Mouse (Mus musculus) gastrocnemius, adult 2 months (tissue): ENCODE data around the gene Magi2. TPM values are rescaled to one million over a fixed set of nuclear protein-coding genes. Genes with fewer than 3 reads are reported as not detected.
"Not testable (repeated sequence)": the region's sequence is repeated elsewhere in the genome, so short reads cannot be mapped to it uniquely, and the experiment has no call there.

Experiments
- DNase-seq: peaks from one replicate; pipeline ENCODE4 v3.0.0; 2022
- H3K27ac ChIP-seq: fragments of 200-600 bp; 2 replicates; pipeline ENCODE4 v1.8.1; 2022; ENCODE audit warnings: mild to moderate bottlenecking
- H3K4me3 ChIP-seq: fragments of 200-600 bp; 2 replicates; pipeline ENCODE4 v1.8.1; 2022; ENCODE audit warnings: mild to moderate bottlenecking, moderate library complexity
- CTCF ChIP-seq: fragments of 200-600 bp; IDR thresholded peaks from 2 replicates; pipeline ENCODE4 v1.8.1; 2022; ENCODE audit warnings: antibody characterized with exemption, mild to moderate bottlenecking, moderate library complexity
- intact Hi-C: fragments of 180-260 bp; cut with DNase I; formaldehyde crosslinking; loops from one replicate; pipeline ENCODE4 v1.15.1; 2025
- total RNA-seq, 2 experiments: library from RNA; stranded (reverse); gene quantifications; 2 replicates each; pipeline ENCODE4 v1.2.3; 2021

The Magi2 gene
- total RNA-seq, 2 experiments from 2014 or later, result 0.98 to 1.6 TPM

DNA sequence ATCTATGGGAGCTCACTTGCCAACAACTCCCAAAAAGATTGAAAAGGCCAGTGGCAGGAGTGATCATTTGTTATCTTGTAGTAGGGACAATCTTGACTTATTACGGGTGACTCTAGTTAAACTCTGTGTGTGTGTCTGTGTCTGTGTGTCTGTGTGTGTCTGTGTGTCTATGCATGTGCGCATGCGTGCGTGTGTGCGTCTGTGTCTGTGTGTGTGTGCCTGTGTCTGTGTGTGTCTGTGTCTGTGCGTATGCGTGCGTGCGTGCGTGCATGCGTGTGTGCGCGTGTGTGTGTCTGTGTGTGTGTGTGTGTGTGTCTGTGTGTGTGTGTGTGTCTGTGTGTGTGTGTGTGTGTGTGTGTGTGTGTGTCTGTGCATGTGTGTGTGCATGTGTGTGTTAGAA lies 1295.2 kb downstream of the Magi2 start:
- intact Hi-C loops, result no loop called here
- no peak overlapping the region for H3K27ac ChIP-seq
- TF ChIP-seq CTCF, result no peak
- H3K4me3 ChIP-seq, result no peak overlapping the region
- DNase-seq, result no peak

DNA sequence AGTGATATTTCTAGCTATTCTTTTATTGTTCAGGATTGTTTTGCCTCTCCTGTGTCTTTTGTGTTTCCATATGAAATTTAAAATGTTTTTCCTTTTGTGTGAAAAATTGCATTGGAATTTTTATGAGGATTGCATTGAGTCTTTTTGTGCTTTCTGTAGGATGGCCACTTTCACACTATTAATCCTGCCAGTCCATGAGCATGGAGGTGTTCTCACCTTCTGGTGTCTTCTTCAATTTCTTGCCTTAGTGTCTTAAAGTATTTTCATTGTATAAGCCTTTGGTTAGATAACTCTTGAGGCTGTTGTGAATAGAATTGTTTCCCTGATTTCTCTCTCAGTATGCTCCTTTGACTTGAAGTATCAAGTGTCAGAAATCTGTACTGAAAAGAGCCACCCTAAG lies 1296.9 kb downstream of the Magi2 start:
- intact Hi-C loops, result no loop called here

DNA sequence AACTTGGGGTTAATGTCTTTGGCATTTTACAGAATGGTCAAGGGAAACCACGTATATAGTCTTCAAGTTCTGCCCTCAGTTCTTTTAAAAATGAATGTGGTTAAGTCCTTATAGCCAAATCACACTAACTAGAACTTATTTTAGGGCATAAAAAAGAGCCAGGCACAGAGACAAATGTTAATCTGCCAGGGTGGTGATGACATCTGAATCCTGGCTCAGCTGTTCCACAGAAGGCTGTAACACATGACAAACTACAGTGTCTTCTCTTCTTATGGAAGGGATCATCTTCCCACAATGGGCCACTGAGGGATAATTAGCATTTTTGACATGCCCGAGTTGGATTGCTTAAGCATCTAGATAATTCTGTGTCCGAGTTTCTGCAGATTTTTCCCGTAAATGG lies 1299.8 kb downstream of the Magi2 start:
- intact Hi-C loops, H3K27ac ChIP-seq, H3K4me3 ChIP-seq, DNase-seq: not testable (repeated sequence)

More for the DNA sequence above, 1296.9 kb downstream of the Magi2 start:
- Histone ChIP-seq H3K27ac (no peak overlapping the region), H3K4me3 (no peak overlapping the region)
- no peak for DNase-seq
- no peak for TF ChIP-seq CTCF

DNA sequence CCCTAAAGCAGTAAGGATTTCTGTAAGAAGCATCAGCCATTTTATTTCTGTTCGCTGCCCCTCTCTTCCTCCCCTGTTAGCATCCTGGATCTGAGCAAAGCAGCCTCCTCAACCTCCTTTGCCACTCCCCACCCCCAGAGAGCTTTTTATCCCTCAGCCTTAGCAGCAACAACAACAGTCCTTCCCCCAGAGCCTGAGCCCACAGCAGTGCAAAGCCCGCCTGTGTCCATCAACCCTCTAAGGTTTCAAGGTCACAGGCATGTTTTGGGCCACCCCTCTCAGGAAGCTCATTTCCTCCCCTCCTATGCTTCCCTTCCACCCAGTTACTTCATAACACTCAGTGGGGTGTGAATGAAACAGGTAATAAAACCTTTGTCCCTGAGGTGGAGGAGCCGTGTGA lies 1309.7 kb downstream of the Magi2 start:
- Histone ChIP-seq H3K4me3 (no peak overlapping the region), H3K27ac (no peak overlapping the region)
- DNase-seq, result no peak
- intact Hi-C loops, result no loop called here
- no peak for TF ChIP-seq CTCF

DNA sequence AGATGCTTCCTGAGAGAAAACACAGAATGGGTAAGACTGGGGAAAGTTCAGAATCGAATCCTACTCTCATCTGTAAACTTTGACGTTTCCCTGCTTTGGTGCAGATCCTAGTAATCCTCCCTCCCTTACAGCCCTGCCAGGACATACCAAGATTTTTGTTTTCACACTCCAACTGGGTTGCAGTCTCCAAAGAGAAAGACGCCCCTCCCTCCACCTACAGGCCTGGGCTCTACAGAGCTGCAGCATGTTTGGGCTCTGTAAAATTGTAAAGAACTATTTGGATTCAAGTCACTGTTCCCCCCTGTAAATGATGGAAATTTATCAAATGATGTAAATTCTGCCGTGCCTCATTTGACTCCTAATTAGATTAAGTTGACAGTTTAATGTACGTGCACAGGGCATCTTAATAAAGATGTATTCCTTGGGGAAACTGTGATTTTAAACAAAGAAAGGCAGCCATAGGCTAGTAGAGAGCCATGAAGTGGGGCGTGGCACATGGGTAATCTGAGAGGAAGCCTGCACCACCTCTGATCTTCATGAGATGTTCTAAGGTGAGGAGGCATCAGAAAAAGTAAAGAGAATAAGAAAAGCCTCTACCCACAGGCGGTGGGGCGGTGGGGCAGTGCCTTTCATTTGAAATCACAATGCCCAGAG lies 1310.7 kb downstream of the Magi2 start:
- no peak for DNase-seq
- no peak for TF ChIP-seq CTCF
- no peak overlapping the region for H3K4me3 ChIP-seq
- no peak overlapping the region for H3K27ac ChIP-seq
- intact Hi-C loops, result no loop called here

DNA sequence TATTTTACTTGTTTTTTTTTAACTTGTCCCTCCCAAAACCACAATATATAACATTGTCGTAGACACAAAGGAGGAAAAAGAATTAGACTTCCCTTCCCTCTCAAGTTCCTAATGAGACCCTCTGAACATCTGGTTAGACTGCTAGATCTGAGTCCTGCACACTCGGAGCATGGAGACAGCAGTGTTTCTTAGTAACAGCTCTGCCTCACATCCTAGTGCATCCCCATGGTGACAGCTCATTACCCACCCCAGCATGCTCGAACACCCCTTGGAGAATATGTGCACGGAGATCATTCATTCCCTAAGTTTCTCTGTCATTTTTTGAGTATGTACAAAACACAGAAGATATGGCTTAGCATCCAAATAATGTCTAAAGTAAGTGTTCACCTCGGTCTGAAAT lies 1317.5 kb downstream of the Magi2 start:
- TF ChIP-seq CTCF, result no peak
- intact Hi-C loops, result no loop called here
- no peak for DNase-seq
- Histone ChIP-seq H3K4me3 (no peak overlapping the region), H3K27ac (no peak overlapping the region)

DNA sequence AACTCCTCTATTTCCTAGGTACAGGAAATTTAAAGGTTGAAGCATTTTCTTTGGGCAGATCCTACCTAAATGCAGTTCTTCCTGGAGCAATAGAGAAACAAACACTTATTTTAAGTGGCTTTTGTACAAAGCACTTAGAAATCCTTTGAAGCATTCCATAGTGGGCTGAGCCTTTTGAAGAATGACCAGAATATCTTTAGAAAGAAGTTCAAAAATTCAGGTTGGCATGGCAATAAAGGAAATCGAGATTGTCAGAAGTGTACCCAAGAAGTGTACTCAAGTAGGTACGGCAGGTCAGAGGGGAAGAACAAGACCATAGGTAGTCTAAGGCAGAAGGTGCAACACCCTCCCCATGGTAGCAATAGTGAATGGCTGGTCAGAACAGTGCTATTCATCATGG lies 1332.5 kb downstream of the Magi2 start:
- no peak overlapping the region for H3K4me3 ChIP-seq
- no peak overlapping the region for H3K27ac ChIP-seq
- intact Hi-C loops, result no loop called here
- DNase-seq, result no peak
- no peak for TF ChIP-seq CTCF

DNA sequence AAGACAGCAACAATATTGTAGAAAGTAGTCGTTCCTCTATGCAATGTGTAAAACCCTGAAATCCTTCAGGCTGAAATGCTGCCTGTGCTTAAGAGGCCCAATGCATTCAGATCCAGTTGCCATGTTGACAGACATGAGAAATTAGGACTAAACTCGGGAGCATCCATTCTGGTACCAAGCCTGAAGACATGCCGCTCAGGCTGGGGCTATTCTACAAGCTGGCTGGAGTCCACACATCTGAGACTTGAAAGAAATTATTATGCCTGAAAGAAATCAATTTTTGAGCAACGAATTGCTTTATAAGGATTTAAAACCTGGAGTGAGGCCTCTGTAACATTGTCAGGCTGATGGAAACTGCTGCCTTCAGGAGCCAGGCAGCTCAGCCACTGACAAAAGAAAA lies 1333.0 kb downstream of the Magi2 start:
- intact Hi-C loops, result no loop called here
- Histone ChIP-seq H3K27ac (no peak overlapping the region), H3K4me3 (no peak overlapping the region)
- DNase-seq, result no peak
- no peak for TF ChIP-seq CTCF

DNA sequence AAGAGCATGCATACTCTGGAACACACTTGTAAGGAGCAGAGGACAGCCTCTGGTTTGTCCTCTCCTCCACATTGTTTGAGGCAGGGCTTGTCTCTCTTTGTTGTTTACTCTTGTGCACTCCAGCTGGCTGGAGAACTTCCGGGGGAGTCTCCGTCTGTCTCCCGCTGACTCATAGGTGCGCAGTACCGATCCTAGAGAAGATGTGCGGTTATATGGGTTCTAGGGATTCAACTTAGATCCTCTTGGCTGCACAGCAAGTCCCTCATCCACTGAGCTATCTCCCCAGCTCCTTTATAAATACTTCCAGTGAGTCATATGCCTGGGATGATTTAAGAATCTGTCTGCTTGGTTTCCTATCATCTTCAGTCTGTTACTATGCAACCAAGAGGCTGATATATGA lies 1341.6 kb downstream of the Magi2 start:
- no peak for TF ChIP-seq CTCF
- no peak for DNase-seq
- intact Hi-C loops, result no loop called here
- Histone ChIP-seq H3K4me3 (no peak overlapping the region), H3K27ac (no peak overlapping the region)

DNA sequence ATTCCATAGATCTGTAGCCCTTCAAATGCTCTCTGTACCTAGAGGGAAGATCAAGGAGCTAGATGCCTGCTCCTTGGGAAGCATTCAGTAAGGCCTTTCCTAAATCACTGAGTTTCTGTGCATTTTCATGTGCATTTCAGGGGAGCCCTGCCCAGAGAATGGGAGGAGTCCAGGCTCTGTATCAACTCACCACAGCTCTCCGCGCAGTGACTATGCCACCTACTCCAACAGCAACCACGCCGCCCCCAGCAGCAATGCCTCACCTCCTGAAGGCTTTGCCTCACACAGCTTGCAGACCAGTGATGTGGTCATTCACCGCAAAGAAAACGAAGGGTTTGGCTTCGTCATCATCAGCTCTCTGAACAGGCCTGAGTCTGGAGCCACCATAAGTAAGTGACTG lies 1342.1 kb downstream of the Magi2 start:
- DNase-seq, result no peak
- H3K27ac ChIP-seq, result no peak overlapping the region
- H3K4me3 ChIP-seq, result no peak overlapping the region
- TF ChIP-seq CTCF, result no peak
- intact Hi-C loops, result no loop called here

DNA sequence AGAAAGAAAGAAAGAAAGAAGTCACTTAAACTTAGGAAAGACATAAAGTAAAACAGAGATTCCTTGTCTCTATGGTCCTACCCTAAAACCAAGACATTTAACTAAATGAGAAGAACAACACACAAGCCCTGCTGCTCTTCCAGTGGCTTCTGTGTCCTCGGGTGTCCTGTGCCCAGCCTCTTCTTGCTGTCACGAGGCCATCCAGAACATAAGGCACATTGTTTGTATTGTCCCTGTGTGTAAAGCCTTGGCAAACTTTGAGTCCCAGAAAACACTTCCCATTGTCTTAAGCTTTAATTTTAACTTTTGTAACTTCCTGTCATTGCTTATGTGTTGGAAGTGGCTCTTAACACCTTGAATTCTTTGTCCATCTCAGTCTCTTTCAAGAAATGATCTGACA lies 1348.0 kb downstream of the Magi2 start:
- Histone ChIP-seq H3K4me3 (no peak overlapping the region), H3K27ac (no peak overlapping the region)
- no peak for DNase-seq
- no peak for TF ChIP-seq CTCF
- intact Hi-C loops, result no loop called here

DNA sequence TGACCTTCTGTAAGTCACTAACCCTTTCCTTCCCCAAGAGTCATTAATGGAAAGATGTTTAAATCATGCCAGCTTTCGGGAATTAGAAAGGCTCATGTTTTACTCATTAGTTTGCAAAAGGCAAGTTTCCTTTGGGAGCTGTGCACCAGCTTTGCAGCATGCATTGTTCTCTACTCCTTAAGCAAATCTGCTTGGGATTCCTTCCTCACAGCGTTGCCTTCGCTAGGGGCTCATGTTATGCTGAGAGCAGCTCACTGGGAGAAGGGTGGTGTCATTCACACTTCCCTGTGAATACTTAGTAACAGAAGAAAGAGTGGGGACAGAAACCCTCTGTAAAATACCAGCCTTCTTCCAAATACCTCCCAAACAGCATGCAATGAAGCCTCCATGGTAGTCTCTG lies 1349.0 kb downstream of the Magi2 start:
- no peak overlapping the region for H3K27ac ChIP-seq
- intact Hi-C loops, result no loop called here
- no peak for DNase-seq
- H3K4me3 ChIP-seq, result no peak overlapping the region
- no peak for TF ChIP-seq CTCF

DNA sequence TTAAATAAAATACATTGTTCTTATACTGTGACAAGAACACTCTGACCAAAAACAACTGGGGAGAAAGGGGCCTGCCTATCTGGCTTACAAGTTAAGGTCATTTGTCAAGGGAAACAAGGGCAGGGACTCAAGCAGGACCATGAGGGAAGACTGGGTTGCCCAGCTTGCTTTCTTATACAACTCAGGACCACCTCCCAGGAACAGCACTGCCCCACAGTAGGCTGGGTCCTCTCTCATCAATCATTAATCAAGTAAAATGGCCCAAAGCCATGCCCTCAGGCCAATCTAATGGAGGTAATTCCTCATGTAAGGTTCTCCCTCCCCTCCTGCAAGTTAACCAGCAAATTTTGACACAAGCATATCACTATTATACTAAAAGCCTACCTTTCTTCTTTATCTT lies 1349.4 kb downstream of the Magi2 start:
- TF ChIP-seq CTCF, result no peak
- Histone ChIP-seq H3K4me3 (no peak overlapping the region), H3K27ac (no peak overlapping the region)
- intact Hi-C loops, result no loop called here
- no peak for DNase-seq

DNA sequence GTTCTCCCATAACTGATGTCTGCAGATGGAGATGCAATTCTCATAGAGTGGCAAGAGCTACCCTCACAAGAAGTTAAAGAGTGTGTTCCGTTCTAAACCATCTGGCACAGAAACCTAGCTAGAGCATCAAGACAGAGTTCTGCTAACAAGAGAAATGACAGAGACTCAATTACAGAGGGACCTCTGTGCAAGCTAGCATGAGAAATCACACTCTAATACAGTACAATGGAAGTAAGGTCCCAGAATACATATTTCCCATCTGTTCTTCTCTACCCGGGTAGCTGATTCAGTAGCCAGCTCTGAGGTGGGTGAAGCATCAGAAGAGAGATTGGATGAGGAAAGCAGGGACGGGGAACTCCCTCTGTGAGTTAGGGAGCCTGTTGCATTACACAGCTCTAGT lies 1351.8 kb downstream of the Magi2 start:
- DNase-seq, result no peak
- H3K27ac ChIP-seq, result no peak overlapping the region
- TF ChIP-seq CTCF, result no peak
- H3K4me3 ChIP-seq, result no peak overlapping the region
- intact Hi-C loops, result no loop called here
